Mouse (Mus musculus): ENCODE data around the gene Mgat5b.

DNA sequence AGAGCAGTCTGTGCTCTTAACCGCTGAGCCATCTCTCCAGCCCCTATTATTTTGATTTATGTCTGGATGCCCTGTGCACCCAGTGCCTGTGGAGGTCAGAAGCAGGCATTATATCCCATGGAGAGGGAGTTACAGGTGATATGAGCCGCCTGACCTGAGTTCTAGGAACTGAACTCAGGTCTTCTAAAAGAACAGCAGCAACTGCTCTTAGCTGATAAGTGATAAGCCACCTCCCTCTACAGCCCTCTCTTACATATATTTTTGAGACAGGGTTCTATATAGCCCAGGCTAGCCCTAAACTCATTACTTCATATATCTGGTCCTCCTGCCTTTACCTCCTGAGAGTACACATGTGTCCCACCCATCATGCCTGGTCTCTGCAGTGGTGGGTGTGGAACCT is 102.4 kb downstream of the Mgat5b start:
- TF ChIP-seq CTCF (IDR thresholded peaks at IDR 0.05; ENCODE audit: borderline replicate concordance, insufficient read depth, low read depth, low read length) (no peak), POLR2A (IDR thresholded peaks at IDR 0.05; ENCODE audit: borderline replicate concordance, insufficient read depth, low read length) (no peak)

Data from cerebellum, adult 2 months (tissue).